Mouse (Mus musculus) neural tube, embryonic 14.5 days (tissue): Measurements from ENCODE around the gene Hadha. TPM values are rescaled to one million over a fixed set of nuclear protein-coding genes. Genes with fewer than 3 reads are reported as not detected.

Source experiments
- ATAC-seq: fragments of 200-750 bp; cut with Nextera tagmentation; 2 replicates; pipeline ENCODE4 v1.8.0; 2017; ENCODE audit warnings: low read depth, mild to moderate bottlenecking, moderate TSS enrichment, moderate library complexity
- H3K27ac ChIP-seq: fragments of 300-500 bp; sonication (generic); 2 replicates; pipeline ENCODE4 v1.5.1; 2014; ENCODE audit warnings: low read depth, mild to moderate bottlenecking, control low read depth, low read length, moderate library complexity, mixed read lengths
- H3K27me3 ChIP-seq: fragments of 300-500 bp; sonication (generic); 2 replicates; pipeline ENCODE4 v1.6.1; 2014; ENCODE audit warnings: low read length; ENCODE audit not compliant: control insufficient read depth, insufficient read depth
- H3K36me3 ChIP-seq: fragments of 300-500 bp; sonication (generic); 2 replicates; pipeline ENCODE4 v1.6.1; 2014; ENCODE audit warnings: low read length, mixed read lengths; ENCODE audit not compliant: control insufficient read depth, insufficient read depth
- H3K4me1 ChIP-seq: fragments of 300-500 bp; sonication (generic); 2 replicates; pipeline ENCODE4 v1.6.1; 2014; ENCODE audit warnings: low read length; ENCODE audit not compliant: control insufficient read depth, insufficient read depth
- H3K4me2 ChIP-seq: fragments of 300-500 bp; sonication (generic); 2 replicates; pipeline ENCODE4 v1.6.1; 2014; ENCODE audit warnings: mild to moderate bottlenecking, low read depth, low read length, control low read depth
- H3K4me3 ChIP-seq: fragments of 300-500 bp; sonication (generic); 2 replicates; pipeline ENCODE4 v1.5.1; 2014; ENCODE audit warnings: low read depth, low read length, control low read depth, mixed read lengths
- H3K9ac ChIP-seq: fragments of 300-500 bp; sonication (generic); replicated peaks from 2 replicates; pipeline ENCODE4 v1.6.1; 2014; ENCODE audit warnings: low read depth, mild to moderate bottlenecking, control low read depth, low read length, mixed read lengths
- H3K9me3 ChIP-seq: fragments of 300-500 bp; sonication (generic); 2 replicates; pipeline ENCODE4 v1.6.1; 2016; ENCODE audit warnings: low read length; ENCODE audit not compliant: control insufficient read depth
- WGBS: fragments of 180-500 bp; shearing (Covaris S2); extraction: QIAGEN DNeasy Blood & Tissue Kit; methylation state at CpG from one replicate; pipeline ENCODE4 v1.1.7; 2014; 5-methylcytosine and 5-hydroxymethylcytosine counted together
- polyA plus RNA-seq: library from polyadenylated mRNA; unstranded; fragments of >200 nt; fragmentation: Nextera tagmentation; extraction: Ambion mirVana; gene quantifications from 2 replicates; pipeline ENCODE4 v1.2.1, GENCODE M21; 2014

Hadha gene
- polyA plus RNA-seq, 1 experiment from 2014 or later: 55.2 TPM

DNA sequence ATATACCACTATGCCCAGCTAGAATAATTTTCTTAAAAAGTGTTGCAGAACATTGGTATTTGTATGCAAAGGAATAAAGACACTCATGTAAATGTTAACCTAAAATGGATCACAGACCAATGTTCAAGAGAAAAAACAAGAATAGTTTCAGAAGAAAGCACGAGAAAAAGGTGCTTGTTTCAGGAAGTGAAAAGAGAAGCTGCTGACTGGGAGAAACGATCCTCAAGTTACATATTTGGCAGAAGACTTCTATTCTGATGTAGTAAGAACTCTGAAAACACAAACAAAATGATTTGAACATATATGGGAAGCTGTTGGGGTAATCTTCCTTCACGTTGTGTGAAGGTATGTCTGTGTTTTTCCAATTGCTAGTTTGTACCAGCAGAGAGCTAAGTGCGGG, 16.8 kb downstream of the Hadha start:
- Histone ChIP-seq H3K4me3 (no peak overlapping the region), H3K9ac (no peak overlapping the region), H3K4me1 (no peaks in the 10 kb centered on the region), H3K4me2 (no peak overlapping the region), H3K27me3 (no peaks in the 10 kb centered on the region), H3K27ac (no peak overlapping the region), H3K36me3 (peaks cover 61% of the 10 kb centered on the region), H3K9me3 (no peaks in the 10 kb centered on the region)
- ATAC-seq: no peak
- 93% methylated on average over 4 of the region's 4 CpGs for WGBS

GRCm38 (mm10) chr5:30137271-30137670, 17.7 kb downstream of the Hadha start:
- no peak overlapping the region for H3K4me2 ChIP-seq
- H3K4me1 ChIP-seq: no peaks in the 10 kb centered on the region
- 94% methylated on average over 9 of the region's 9 CpGs for WGBS
- H3K36me3 ChIP-seq: peaks cover 54% of the 10 kb centered on the region
- H3K27ac ChIP-seq: no peak overlapping the region
- no peak overlapping the region for H3K4me3 ChIP-seq
- H3K9me3 ChIP-seq: no peaks in the 10 kb centered on the region
- H3K27me3 ChIP-seq: no peaks in the 10 kb centered on the region
- ATAC-seq: no peak
- H3K9ac ChIP-seq: no peak overlapping the region

DNA sequence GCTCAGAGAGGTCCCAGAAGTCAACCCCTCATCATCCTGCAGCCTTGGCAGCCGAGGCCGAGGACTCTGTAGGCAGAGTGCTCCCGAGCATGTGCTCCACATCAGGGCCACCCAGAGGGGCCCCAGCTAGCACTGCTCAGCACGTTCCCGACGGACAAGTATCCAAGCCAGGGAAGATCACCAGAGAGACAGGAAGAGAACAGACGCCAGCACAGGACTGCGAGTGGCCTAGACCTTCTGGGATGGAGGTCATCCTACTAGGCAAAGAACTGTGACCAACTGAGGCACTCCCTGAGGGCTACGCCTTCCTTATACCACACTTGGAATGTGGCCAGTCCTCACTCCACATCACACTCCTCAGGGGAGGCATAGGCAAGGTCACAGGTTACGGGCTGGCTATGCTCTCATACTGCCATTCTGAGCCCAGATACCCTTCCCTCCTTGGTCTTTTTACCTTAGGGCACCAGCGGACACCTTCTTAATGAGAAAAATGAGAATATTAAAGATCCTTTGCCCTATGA, 19.2 kb downstream of the Hadha start:
- Histone ChIP-seq H3K9me3 (no peaks in the 10 kb centered on the region), H3K4me1 (no peaks in the 10 kb centered on the region), H3K4me3 (no peak overlapping the region), H3K9ac (no peak overlapping the region), H3K27ac (no peak overlapping the region), H3K4me2 (no peak overlapping the region), H3K27me3 (no peaks in the 10 kb centered on the region), H3K36me3 (peaks cover 50% of the 10 kb centered on the region)
- ATAC-seq: no peak
- WGBS: 96% methylated on average over 11 of the region's 11 CpGs

DNA sequence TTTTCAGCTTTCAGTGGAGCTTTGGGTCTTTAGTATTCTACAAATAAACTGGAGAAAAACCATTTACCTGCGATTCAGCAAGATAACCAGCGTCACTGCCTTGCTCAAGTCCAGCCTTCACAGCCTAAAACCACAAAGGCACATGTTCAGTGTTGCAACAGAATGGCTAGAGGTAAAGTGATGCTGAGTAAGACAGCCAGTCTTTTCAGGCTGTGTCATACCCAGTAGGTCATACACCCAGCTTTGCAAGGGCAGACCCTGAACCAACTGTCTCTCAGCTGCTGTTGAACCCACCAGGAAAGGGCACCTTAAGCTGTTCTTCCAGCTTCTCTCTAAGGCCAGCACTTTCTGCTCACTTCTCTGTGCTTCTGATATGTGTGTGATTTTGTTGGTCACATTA, 22.8 kb downstream of the Hadha start:
- Histone ChIP-seq H3K4me3 (no peak overlapping the region), H3K9me3 (no peaks in the 10 kb centered on the region), H3K4me1 (no peaks in the 10 kb centered on the region), H3K36me3 (peaks cover 52% of the 10 kb centered on the region), H3K27me3 (no peaks in the 10 kb centered on the region), H3K27ac (no peak overlapping the region), H3K9ac (no peak overlapping the region), H3K4me2 (no peak overlapping the region)
- ATAC-seq: no peak
- 99% methylated on average over 2 of the region's 2 CpGs for WGBS

DNA sequence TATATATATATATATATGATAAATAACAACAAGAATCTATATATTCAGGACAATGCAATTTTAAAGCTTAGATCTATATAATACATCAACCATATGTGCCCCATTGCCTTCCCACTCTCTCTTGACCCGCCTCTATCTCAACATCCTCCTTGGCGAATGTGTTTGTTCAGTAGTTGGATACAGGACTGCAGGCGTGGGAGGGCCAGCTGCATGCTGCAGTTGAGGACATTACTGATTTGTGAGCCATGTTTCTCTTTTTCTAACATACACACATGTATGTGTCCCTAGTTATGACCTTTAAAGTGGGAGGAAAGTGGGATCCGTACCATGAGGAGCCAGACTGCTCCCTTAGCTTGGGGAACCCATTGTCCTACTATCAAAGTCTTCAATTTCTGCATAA, 23.7 kb downstream of the Hadha start:
- H3K4me3 ChIP-seq: no peak overlapping the region
- H3K36me3 ChIP-seq: peaks cover 60% of the 10 kb centered on the region
- H3K9ac ChIP-seq: no peak overlapping the region
- H3K27me3 ChIP-seq: no peaks in the 10 kb centered on the region
- no peaks in the 10 kb centered on the region for H3K4me1 ChIP-seq
- ATAC-seq: no peak
- no peak overlapping the region for H3K27ac ChIP-seq
- no peaks in the 10 kb centered on the region for H3K9me3 ChIP-seq
- 92% methylated on average over 4 of the region's 4 CpGs for WGBS
- no peak overlapping the region for H3K4me2 ChIP-seq

- Histone ChIP-seq H3K27ac (no peak overlapping the region), H3K4me2 (no peak overlapping the region), H3K4me3 (no peak overlapping the region), H3K9ac (no peak overlapping the region), H3K9me3 (no peaks in the 10 kb centered on the region), H3K4me1 (no peaks in the 10 kb centered on the region), H3K27me3 (no peaks in the 10 kb centered on the region), H3K36me3 (peaks cover 52% of the 10 kb centered on the region)
- WGBS: 96% methylated on average over 6 of the region's 6 CpGs
- ATAC-seq: no peak
Measured at GRCm38 (mm10) chr5:30128680-30129079, 26.3 kb downstream of the Hadha start.

DNA sequence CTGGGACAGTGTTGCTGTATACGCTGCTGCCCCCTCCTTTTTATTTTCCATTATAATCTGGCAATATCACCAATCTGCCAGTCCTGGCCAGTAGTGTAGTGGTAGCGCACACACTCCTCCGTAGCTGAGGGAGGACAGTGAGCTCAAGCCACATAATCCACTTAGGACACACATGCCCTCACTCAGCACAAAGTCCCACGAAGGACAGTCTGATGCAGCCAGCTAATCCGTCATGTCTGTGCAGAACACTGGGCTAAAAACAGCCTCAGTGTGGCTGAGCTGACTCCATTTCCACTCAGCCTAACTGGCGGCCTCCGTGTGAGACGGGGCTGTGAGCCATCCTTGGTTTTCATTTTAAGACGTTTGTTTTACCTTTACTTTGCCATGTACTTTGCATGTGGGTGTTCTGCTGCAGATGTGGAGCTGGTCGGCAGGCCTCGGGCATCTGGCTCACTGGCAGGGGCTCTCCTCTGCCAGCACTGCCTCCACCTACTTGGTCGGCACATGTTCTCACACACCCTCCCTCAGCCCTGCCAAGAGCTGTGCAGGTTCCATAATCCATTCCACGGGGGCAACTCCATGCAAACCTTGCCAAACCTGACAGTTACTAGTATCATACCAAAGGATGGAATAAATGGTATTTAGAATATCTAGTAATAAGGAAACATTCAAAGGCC, 26.9 kb downstream of the Hadha start:
- WGBS: 92% methylated on average over 13 of the region's 13 CpGs

DNA sequence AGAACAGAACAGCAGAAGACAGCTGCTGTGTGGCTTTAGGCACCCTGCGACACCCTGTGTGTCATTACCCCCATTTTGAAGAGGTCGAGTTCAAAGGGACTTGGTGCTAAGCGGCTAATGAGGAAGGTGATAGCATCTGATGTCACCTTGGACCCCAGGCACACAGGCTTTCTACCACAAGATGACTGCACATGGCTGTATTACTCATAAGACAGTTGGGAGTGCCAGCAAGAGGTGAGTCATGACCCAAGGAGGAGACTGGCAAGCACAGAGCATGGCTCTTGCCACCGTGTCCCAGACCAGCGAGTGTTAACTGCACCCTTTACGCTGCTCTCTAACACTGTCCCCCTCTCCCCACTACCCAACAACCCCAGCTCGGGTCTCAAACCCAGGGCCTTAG, 28.2 kb downstream of the Hadha start:
- H3K9ac ChIP-seq: no peak overlapping the region
- no peak overlapping the region for H3K27ac ChIP-seq
- H3K4me2 ChIP-seq: no peak overlapping the region
- H3K9me3 ChIP-seq: no peaks in the 10 kb centered on the region
- H3K36me3 ChIP-seq: peaks cover 59% of the 10 kb centered on the region
- ATAC-seq: no peak
- 88% methylated on average over 7 of the region's 7 CpGs for WGBS
- H3K4me3 ChIP-seq: no peak overlapping the region
- H3K4me1 ChIP-seq: no peaks in the 10 kb centered on the region
- no peaks in the 10 kb centered on the region for H3K27me3 ChIP-seq

More for the DNA sequence above, 26.9 kb downstream of the Hadha start:
- no peaks in the 10 kb centered on the region for H3K4me1 ChIP-seq
- no peak overlapping the region for H3K9ac ChIP-seq
- no peak overlapping the region for H3K4me2 ChIP-seq
- no peak for ATAC-seq
- H3K4me3 ChIP-seq: no peak overlapping the region
- no peaks in the 10 kb centered on the region for H3K9me3 ChIP-seq
- H3K36me3 ChIP-seq: peaks cover 54% of the 10 kb centered on the region
- H3K27me3 ChIP-seq: no peaks in the 10 kb centered on the region
- H3K27ac ChIP-seq: no peak overlapping the region

GRCm38 (mm10) chr5:30125587-30125986, 29.4 kb downstream of the Hadha start:
- Histone ChIP-seq H3K9me3 (no peaks in the 10 kb centered on the region), H3K4me3 (no peak overlapping the region), H3K9ac (no peak overlapping the region), H3K27ac (no peak overlapping the region), H3K4me1 (no peaks in the 10 kb centered on the region), H3K4me2 (no peak overlapping the region), H3K27me3 (no peaks in the 10 kb centered on the region), H3K36me3 (peaks cover 63% of the 10 kb centered on the region)
- 0 out of 2 replicates have a peak, but pooled peaks have one; percentile 19 for ATAC-seq
- WGBS: 53% methylated on average over 5 of the region's 5 CpGs
